Mouse (Mus musculus) brain, embryonic 14.5 days (tissue): ENCODE results near the gene Adarb2.

Experiments
- CTCF ChIP-seq: fragments of 200-500 bp; IDR thresholded peaks from 2 replicates; pipeline ENCODE4 v1.5.1; 2012; ENCODE audit warnings: inconsistent platforms, mild to moderate bottlenecking, moderate library complexity, borderline replicate concordance; ENCODE audit not compliant: insufficient read depth, insufficient read length; ENCODE audit errors: extremely low read depth
- POLR2A ChIP-seq: fragments of 200-500 bp; IDR thresholded peaks from 2 replicates; pipeline ENCODE4 v1.6.1; 2012; ENCODE audit warnings: mild to moderate bottlenecking, inconsistent platforms, borderline replicate concordance; ENCODE audit not compliant: poor library complexity, insufficient read depth, insufficient read length, severe bottlenecking; ENCODE audit errors: extremely low read depth

DNA sequence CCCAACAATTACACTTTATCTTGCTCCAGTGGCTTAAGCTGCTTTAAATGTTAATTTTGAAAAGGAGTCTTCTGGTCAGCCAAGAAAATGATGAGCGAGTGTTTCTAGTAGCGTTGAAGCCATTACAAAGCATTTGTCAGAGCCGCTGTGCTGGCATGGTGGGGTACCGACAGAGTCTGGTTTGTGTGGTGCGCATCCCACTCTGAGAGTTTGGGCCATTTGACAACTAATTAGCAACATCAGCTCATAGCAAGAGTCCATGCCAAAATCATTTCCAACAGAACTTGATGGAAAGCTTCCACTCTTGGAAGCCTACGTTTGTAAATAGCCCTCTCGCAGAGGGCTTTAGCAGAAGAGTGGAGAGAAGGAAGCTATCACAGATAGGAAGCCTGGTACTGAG, 144.5 kb downstream of the Adarb2 start:
- TF ChIP-seq POLR2A (no peak), CTCF (no peak)
